Mouse (Mus musculus) G1E (cell line): ENCODE measurements around the gene Stat4. TPM values are rescaled to one million over a fixed set of nuclear protein-coding genes. Genes with fewer than 3 reads are reported as not detected.

Experiments used
- ATAC-seq: 2 replicates; pipeline ENCODE4 v1.8.0; 2016; ENCODE audit warnings: mild to moderate bottlenecking; ENCODE audit not compliant: insufficient number of reproducible peaks, poor library complexity, low FRiP score, severe bottlenecking; ENCODE audit errors: extremely low read depth
- DNase-seq: peaks from one replicate; pipeline ENCODE4 v3.0.0; 2012; ENCODE audit warnings: low spot score
- H3K27me3 ChIP-seq: 2 replicates; pipeline ENCODE4 v1.6.1; 2012; ENCODE audit warnings: mild to moderate bottlenecking, low read length, inconsistent platforms; ENCODE audit not compliant: insufficient read depth
- H3K36me3 ChIP-seq: replicated peaks from 2 replicates; pipeline ENCODE3; 2012; ENCODE audit warnings: mild to moderate bottlenecking, inconsistent platforms
- H3K4me1 ChIP-seq: 2 replicates; pipeline ENCODE4 v1.6.1; 2012; ENCODE audit warnings: low read depth, low read length, inconsistent platforms, mixed read lengths; ENCODE audit not compliant: insufficient read depth
- H3K4me3 ChIP-seq: 2 replicates; pipeline ENCODE4 v1.5.1; 2012; ENCODE audit warnings: low read depth, mild to moderate bottlenecking, inconsistent platforms, low read length, moderate library complexity, mixed read lengths
- H3K9me3 ChIP-seq: replicated peaks from 2 replicates; pipeline ENCODE4 v1.6.1; 2012; ENCODE audit warnings: inconsistent platforms
- CTCF ChIP-seq: IDR thresholded peaks from 2 replicates; pipeline ENCODE4 v1.5.1; 2012; ENCODE audit warnings: low read depth, low read length, inconsistent platforms, mixed read lengths
- GATA1 ChIP-seq: IDR thresholded peaks from 2 replicates; pipeline ENCODE4 v1.6.1; 2012; ENCODE audit warnings: borderline replicate concordance, low read length, inconsistent platforms, mixed read lengths
- GATA2 ChIP-seq: IDR thresholded peaks from 2 replicates; pipeline ENCODE4 v1.6.1; 2012; ENCODE audit warnings: low read depth, low read length, inconsistent platforms, borderline replicate concordance
- POLR2AphosphoS5 ChIP-seq: IDR thresholded peaks from 2 replicates; pipeline ENCODE4 v1.6.1; 2012; ENCODE audit warnings: low read depth, low read length, inconsistent platforms; ENCODE audit not compliant: insufficient replicate concordance
- TAL1 ChIP-seq: conservative IDR thresholded peaks from 2 replicates; pipeline ENCODE4 v1.6.1; 2012; ENCODE audit warnings: low read depth, low read length, inconsistent platforms, mixed read lengths
- polyA plus RNA-seq: library from polyadenylated mRNA; stranded (reverse); fragments of >175 nt; gene quantifications from 2 replicates; pipeline ENCODE4 v1.2.3, GENCODE M21; 2012
- total RNA-seq, 2 experiments: library from RNA; stranded (forward) in 1 of 2; stranded (reverse) in 1 of 2; fragments of 200-1000 nt in 1 of 2; fragments of >200 nt in 1 of 2; fragmentation: Nextera tagmentation in 1 of 2; gene quantifications; 2 replicates each; pipeline ENCODE4 v1.2.3; 2014 to 2017

The Stat4 gene
- total and polyA plus RNA-seq, 3 experiments, result 0.11 TPM; not detected in 2

GRCm38 (mm10) chr1:52142117-52142516 is 155.2 kb downstream of the Stat4 start:
- H3K4me1 ChIP-seq, result peaks cover 11% of the 10 kb centered on the region
- H3K27me3 ChIP-seq, result no peaks in the 10 kb centered on the region
- no peak for TF ChIP-seq POLR2AphosphoS5
- no peak for TF ChIP-seq GATA1
- TF ChIP-seq TAL1, result no peak
- no peak for TF ChIP-seq GATA2
- no peak for TF ChIP-seq CTCF
- no peak overlapping the region for H3K4me3 ChIP-seq
- no peak for ATAC-seq
- no peaks in the 10 kb centered on the region for H3K9me3 ChIP-seq
- peaks cover 94% of the 10 kb centered on the region for H3K36me3 ChIP-seq
- no peak for DNase-seq

GRCm38 (mm10) chr1:52143191-52143590 is 156.2 kb downstream of the Stat4 start:
- TF ChIP-seq GATA2, result no peak
- no peak for TF ChIP-seq POLR2AphosphoS5
- no peak for TF ChIP-seq GATA1
- TF ChIP-seq TAL1, result no peak
- no peak for TF ChIP-seq CTCF
- Histone ChIP-seq H3K4me3 (no peak overlapping the region), H3K4me1 (peaks cover 11% of the 10 kb centered on the region)

GRCm38 (mm10) chr1:52143596-52144156 is 156.7 kb downstream of the Stat4 start:
- DNase-seq (no peak), ATAC-seq (no peak)
- no peaks in the 10 kb centered on the region for H3K27me3 ChIP-seq
- no peak overlapping the region for H3K4me3 ChIP-seq
- TF ChIP-seq TAL1, result no peak
- no peak for TF ChIP-seq GATA1
- TF ChIP-seq CTCF, result no peak
- TF ChIP-seq GATA2, result no peak
- TF ChIP-seq POLR2AphosphoS5, result no peak
- peaks cover 93% of the 10 kb centered on the region for H3K36me3 ChIP-seq
- no peaks in the 10 kb centered on the region for H3K9me3 ChIP-seq
- H3K4me1 ChIP-seq, result peaks cover 11% of the 10 kb centered on the region

More at GRCm38 (mm10) chr1:52143191-52143590, 156.2 kb downstream of the Stat4 start:
- ATAC-seq (no peak), DNase-seq (no peak)
- Histone ChIP-seq H3K27me3 (no peaks in the 10 kb centered on the region), H3K36me3 (peaks cover 93% of the 10 kb centered on the region), H3K9me3 (no peaks in the 10 kb centered on the region)

GRCm38 (mm10) chr1:52144907-52145306 is 158.0 kb downstream of the Stat4 start:
- TF ChIP-seq GATA1 (no peak), GATA2 (no peak), CTCF (no peak), TAL1 (no peak), POLR2AphosphoS5 (no peak)
- no peak for ATAC-seq
- Histone ChIP-seq H3K4me3 (no peak overlapping the region), H3K9me3 (no peaks in the 10 kb centered on the region), H3K36me3 (peaks cover 93% of the 10 kb centered on the region), H3K4me1 (peaks cover 13% of the 10 kb centered on the region), H3K27me3 (no peaks in the 10 kb centered on the region)
- DNase-seq, result no peak

GRCm38 (mm10) chr1:52146214-52146970 is 159.4 kb downstream of the Stat4 start:
- no peaks in the 10 kb centered on the region for H3K27me3 ChIP-seq
- H3K4me3 ChIP-seq, result no peak overlapping the region
- peaks cover 17% of the 10 kb centered on the region for H3K4me1 ChIP-seq
- DNase-seq (peak; percentile 52), ATAC-seq (no peak)
- TF ChIP-seq CTCF, result peak; percentile 41; the same call in 1 of the 2 replicates
- no peak for TF ChIP-seq TAL1
- TF ChIP-seq GATA2, result no peak
- no peak for TF ChIP-seq POLR2AphosphoS5
- no peak for TF ChIP-seq GATA1
- H3K9me3 ChIP-seq, result no peaks in the 10 kb centered on the region
- H3K36me3 ChIP-seq, result peaks cover 95% of the 10 kb centered on the region

- no peak for ATAC-seq
- no peaks in the 10 kb centered on the region for H3K27me3 ChIP-seq
- H3K4me1 ChIP-seq, result peaks cover 11% of the 10 kb centered on the region
- TF ChIP-seq GATA1 (no peak), POLR2AphosphoS5 (no peak), GATA2 (no peak), TAL1 (no peak), CTCF (no peak)
- no peaks in the 10 kb centered on the region for H3K9me3 ChIP-seq
- peaks cover 96% of the 10 kb centered on the region for H3K36me3 ChIP-seq
- no peak overlapping the region for H3K4me3 ChIP-seq
- DNase-seq, result no peak
Measured at GRCm38 (mm10) chr1:52147431-52147830, 160.5 kb downstream of the Stat4 start.
